Mouse (Mus musculus): Measurements from ENCODE around the gene Eloa.
A peak's percentile ranks its signal among the peaks of the same experiment; 100 is the strongest.
"Not testable (repeated sequence)": the region's sequence is repeated elsewhere in the genome, so short reads cannot be mapped to it uniquely, and the experiment has no call there.

Gene Eloa

DNA sequence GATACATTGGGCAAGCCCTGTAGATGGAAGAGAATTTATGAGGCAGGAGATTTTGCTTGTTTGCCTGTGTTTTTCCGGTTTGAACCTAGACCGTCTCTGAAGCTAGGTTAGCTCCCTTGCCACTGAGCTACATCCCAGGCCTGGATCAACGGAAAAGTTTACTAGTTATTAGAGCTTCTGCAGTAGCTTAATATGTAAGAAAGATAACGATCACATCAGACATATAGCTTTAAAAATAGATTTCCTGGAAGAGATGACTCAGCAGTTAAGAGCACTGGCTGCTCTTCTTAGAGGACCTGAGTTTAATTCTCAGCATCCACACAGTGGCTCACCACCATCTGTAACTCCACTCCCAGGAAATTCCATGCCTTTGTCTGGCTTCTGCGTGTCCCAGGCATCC is 7.1 kb upstream of the Eloa start:
- no peak for DNase-seq

DNA sequence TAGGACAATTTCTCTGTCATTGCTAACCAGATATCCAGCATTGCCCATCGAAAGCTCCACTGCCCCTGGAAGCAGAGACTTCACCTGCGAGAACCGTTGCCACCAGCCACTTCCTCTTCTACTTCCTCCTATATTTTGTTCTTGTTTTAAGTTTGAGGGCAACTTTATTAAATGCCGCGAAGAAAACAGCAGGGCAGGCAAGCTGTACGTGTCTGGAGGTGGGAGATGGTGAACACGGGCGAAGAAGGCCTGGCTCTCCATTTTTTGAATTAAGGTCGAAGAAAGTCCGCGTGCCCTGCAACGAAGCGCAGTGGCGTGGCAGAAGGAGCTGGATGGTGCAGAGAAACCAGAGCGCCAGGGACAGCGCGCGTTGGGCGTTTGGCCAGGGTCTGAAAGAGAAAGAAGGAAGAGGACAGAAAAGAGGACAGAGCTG is 6.6 kb upstream of the Eloa start:
- peak in 1 of 2 experiments; percentile 15 for DNase-seq

DNA sequence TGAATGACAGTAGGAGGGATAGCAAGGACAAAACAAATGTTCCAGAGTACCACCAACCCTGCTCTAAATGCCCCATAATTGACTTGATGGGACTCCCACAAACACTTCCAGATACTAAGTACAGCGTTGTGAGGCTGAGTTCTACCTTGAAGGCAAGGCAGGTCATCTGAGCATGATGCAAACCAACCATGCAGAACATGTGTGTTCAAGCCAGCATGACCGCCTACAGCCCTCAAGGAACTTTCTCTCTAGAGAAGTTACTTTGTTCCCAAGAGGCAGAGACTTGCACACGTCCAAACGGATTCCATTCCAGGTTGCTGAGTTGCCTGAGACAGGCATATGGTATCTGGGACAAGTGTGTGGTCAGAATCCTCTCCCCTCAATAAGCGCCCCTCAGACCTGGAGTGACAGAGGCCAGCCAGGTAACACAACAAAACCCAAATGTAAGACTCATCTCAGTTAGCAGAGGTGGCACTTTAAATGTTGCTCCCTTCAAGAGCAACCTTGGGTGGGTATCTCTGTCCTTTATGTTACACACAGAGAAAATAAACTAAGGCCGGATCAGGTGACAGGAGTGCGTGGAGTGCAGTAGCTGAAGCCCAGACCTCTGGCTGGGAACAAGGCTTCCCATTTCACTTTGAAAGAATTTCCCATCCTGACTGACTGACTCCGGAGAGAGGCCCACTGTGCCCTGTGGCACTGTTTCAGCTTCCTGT is 6.0 kb upstream of the Eloa start:
- DNase-seq = no peak

DNA sequence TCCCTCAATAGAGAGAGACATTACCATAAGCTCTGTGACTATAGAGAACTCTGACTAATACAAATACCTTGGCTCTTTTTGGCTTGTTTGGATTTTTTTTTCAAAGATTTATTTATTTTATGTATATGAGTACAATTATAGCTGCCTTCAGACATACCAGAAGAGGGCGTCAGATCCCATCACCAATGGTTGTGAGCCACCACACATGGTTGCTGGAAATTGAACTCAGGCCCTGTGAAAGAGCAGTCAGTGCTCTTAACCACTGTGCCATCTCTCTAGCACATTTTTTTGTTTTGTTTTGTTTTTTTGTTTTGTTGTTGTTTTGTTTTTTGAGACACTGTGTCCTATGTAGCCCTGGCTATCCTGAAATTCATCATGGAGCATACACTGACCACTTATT is 3.8 kb upstream of the Eloa start:
- no peak for DNase-seq

DNA sequence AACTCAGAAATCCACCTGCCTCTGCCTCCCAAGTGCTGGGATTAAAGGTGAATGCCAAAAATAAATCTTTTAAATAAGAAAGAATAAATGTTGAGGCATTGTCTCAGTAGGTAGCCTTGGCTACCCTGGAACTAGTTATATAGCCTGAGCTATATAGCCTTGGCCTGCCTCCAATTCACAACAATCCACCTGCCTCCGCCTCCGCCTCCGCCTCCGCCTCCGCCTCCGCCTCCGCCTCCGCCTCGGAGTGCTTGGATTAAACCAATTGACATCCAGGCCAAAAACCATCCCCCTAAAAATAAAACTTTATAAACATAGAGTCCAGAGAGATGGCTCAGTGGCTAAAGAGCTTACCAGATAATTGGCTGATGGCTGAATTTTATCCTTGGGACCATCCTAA is 1.4 kb upstream of the Eloa start:
- peak; percentile 22 to 29 for DNase-seq

DNA sequence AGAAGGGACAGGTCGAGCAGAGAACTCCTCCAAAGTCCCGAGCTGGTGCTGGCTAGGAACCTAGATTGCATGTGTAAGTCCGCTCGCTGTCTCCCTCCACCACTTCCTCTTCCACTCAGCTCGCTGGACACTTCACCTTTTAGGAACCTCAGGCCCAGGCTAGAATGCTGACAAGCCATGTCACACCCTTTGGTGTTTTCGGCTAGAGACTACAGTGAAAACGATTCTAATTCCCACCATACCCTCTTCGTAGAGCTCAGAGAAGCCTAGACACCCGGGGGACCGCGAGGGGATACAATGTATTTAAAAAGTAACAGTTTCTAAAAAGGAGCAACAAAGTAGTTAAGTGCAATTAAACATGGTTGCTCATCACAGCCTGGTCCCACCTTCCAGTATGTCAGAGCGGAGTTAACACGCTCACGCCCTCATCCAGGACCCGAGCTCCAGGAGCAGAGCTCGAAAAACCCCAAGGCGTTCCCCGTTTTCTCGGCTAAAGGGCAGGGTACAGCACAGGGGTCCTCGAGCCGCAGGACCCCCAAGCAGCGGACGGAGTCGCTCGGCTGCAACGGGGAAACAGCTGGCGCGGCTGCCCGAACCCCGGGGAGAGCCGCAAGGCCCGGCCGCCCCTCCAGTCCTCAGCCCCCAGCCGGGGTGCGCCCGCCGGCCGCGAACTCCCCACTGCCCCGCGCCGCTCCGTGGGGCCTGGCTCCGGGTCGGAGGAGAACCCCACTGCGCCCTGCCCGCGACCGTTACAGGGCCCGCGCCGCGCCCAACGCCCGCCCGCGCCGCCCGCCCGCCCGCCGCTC is 617 bp downstream of the Eloa start:
- peak; percentile 35 to 48 for DNase-seq

DNA sequence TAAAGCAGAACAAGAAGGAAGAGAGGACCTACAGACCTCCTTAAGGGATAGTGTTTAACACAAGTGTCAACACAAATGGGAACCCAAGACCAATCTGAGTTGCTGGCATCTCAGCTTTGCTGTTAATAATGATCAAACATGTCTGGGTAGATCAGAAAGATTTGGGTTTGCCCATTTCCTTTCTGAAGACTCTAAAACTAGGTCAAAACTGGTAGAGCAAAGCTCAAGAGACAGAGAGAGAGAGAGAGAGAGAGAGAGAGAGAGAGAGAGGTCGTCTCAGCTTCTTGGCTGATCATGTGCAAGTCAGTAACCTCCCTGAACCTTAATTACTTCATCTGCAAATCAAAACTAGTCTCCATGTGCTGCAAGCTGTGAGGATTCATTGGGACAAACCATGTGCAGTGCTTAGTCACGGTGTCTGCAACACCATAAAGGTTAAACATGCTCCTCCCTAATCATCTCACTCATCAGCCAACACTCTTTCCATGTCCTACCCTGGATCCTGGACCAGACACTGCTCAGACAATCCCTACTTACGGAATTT is 5.4 kb downstream of the Eloa start:
- no peak for DNase-seq

DNA sequence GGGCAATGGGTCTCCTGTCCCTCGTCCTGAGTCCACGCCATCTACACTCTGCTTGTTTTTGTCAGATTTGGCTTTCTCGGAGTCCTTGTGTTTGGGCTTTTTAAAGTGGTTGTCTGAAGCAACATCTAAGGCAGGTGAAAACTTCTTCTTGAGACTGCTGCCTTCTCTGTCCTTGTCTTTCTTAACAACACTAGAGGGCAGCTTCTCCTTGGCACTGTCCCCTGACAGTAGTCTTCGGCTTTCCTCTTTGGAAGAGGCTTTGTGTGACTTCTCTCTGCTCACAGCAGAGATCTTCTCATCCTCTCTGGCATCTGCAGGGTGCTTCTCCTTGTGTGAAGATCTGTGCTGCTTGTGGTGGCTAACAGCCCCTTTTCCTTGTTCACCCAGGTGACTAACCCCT is 11.0 kb downstream of the Eloa start:
- no peak for DNase-seq

DNA sequence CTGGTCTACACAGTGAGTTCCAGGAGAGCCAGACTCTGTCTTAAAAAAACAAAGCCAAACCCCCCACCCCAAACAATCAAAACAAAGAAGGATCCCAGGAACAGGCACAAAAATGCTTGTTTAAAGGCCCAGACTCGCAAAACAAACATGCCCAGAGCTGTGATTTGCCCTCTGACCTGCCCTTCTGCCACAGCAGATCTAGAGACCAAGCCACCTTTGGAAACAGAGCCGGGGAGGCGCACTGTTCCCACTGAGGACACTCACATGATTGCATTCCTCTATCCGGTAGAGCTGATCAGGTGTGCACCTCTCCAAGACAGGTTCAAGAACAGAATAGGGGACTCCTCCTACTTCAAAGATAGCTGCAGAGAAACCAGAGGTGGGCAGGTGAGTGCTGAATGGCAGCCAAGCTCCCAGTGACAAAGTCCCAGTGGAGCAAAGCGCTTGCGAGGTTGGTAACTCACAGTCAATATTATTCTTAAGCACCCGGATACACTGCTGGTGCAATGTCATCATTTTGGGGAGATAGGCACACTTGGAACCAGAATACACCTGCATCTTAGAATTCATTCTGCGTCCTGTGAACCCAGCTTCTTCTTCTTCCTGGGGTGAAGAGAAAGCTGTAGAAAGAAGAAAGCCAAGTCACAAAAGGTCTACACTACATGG is 12.6 kb downstream of the Eloa start:
- no peak for DNase-seq

DNA sequence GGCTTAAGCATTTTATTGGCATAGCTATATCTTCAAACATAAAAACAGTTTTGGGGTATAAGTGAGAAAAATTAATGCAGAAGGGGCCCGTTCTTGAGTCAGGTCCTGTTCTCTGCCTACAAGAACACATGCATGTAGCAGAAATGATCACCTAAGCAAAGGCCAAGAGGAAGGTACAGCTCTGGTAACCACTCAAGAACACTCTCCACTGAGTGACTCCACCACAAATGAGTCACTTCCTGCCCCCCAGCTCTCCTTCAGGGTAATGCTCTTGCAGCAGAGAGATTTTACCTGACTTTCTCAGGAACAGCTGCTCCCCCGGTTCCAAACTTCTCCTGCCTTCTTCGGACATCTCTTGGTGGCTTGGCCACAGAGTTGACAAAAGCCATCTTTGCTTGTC is 14.7 kb downstream of the Eloa start:
- peak in 1 of 2 experiments; percentile 9 for DNase-seq

DNA sequence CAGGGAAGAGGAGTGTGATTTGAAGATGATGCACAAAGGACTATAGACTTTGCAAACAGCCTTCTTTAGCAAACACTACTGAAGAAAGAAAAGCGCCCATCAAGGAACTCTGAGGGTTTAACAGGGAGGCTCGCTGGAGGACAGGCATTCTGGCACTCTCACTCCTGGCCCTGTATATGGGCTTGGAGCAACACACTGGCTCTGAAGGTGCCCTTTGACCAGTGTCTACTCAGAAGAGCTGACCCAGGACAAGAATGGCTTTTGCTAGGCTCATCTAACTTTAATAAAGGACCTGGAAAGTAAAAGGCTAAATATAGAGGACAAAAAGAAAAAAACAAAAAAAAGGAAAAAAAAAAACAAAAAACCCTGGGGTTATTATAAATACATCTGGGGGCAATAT is 16.6 kb downstream of the Eloa start:
- no peak for DNase-seq

DNA sequence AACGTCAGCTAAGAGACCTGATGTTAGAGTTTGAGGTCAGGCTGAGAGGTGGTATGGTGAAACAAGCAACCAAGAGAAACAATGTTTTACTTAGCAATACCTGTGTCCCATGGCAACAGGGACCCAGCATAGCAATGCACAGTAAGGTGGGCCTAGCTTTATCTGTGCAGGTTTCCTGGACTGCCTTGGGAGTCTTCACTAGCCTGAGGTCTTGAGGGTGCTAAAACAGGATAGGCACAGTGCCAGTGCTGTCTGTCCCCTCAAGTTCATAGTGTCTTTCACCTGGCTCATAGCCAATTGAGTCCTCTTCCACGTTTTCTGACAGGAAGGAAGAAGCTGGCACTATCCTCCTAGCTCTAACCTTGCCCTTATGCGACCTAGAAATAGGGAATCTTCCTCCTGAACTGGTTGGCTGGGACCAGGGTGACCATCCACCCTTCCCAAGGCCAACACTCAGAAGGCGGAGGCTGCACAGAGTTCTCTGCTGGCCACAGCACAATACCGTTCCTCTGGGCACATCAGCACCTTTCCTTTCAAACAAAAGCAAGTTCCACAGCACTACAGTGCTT is 17.4 kb downstream of the Eloa start:
- DNase-seq = peak in 1 of 2 experiments; percentile 7

DNA sequence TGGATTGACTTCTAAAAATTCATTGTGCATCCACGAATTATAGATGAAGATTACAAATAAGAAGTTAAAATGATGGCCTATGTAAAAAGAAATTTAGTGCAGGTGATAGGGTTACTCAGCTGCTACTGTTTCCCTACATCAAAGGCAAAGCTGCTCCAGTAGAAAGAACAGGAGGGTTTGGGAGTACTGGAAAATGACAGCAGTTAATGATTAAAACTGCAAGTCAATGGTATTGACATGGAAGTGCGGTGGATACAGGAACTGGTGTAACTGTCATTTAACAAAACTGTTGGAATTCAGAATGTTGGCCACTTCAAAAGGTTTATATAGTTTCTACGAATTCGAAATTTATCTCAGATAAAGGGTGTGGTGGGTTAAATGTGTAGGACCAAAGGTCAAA is 26.4 kb downstream of the Eloa start:
- no peak for DNase-seq

DNA sequence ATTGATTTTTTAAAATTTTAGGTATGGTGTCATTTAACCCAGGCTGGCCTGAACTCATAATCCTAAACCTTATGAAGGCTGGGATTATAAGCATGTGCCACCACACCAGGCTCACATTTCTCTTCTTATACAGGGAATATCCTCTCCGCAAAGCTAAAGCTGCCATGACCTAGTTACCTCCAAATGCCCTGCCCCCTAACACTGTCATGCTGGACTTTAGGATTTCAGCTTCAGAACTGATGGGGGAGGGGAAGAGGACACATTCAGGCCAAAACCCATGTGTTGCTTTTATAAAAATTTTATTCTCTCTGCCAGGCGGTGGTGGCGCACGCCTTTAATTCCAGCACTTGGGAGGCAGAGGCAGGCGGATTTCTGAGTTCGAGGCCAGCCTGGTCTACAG is 27.6 kb downstream of the Eloa start:
- DNase-seq = no peak

DNA sequence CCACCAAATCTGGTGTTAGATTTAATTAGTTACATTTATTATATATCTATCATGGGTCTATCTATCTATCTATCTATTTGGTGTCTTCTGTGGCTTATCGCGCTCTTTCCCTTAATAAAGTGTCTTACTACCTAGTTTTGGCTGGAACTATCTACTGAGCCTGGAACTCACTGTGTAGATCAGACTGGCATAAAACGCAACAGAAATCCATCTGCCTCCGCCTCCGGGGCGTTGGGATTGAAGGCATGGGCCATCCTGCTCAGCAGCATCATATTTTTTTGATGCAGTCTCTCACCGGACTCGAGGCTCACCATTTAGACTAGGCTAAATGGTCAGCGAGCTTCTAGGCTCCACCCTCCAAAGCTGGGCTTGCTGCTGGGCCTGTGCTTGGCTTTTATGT is 33.8 kb downstream of the Eloa start:
- DNase-seq = no peak

DNA sequence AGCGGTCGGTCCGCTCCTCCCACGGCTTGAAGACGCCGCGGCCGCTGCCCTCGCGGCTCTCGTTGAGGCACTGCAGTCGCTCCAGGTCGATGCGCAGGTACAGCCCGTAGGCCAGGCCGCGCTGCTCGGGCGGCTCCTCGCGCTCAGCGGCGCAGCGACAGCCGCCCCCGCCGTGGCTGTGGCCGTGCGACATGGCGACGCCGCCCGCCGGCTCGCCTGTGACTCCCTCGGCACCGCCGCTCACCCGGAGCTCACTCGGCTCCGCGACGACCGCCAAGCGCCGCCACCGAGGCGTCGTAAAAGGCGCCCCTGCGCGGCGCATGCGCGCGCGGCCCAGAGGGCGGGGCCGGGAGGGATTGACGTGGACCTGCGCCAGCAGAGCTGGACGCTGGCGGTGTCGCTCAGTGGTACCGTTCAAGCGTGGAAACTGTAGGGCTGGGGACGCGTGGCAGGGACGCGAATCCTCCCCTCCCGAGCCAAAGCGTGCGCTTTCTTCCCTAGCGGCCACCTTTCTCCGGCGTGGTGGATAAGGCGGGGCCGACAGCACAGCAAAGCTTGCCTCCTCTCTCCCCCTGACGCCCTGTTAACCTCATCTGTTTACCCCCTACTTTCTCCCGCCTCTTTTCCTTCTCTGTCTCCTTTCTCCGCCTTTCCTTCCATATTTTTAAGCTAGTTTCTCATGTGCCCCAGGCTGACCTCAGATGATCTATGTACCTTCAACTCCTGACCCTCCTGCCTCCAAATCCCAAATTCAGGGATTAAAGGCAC is 34.4 kb downstream of the Eloa start, which contains the start of gene Pithd1:
Gene Pithd1 (minus strand): TSS at position 322 of the 768 bp plus-strand sequence.
- peak; percentile 95 to 96 for DNase-seq

DNA sequence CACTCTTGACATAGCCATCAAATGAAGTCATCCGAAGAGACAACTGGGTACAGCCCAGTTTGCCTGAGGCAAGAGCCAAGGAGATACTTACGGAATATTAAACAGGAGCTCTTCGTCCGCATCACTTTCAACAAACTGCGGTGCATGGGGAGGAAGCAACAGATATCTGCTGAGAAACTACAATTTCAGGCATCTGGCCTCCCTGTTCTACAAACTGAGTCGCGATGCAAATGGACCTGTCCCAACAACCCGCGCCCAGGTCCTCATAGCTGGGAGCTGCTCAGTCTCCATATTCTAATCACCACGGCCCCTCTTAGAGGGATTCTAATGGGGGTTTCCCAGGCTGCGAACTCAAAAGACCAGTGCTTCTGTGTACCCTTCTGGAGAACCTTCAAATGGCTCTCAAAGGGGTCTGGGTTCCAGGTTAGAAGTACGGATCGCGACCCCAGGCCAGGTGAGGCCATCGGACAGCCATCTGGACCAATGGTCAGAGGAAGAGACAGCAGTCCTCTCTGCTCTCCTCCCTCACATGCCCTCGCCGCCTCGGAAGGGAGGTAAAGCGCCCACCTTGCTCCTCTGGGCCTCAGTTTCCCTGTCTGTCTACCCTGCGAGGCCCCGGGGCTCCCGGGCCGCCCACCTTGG is 35.1 kb downstream of the Eloa start:
- DNase-seq = no peak

DNA sequence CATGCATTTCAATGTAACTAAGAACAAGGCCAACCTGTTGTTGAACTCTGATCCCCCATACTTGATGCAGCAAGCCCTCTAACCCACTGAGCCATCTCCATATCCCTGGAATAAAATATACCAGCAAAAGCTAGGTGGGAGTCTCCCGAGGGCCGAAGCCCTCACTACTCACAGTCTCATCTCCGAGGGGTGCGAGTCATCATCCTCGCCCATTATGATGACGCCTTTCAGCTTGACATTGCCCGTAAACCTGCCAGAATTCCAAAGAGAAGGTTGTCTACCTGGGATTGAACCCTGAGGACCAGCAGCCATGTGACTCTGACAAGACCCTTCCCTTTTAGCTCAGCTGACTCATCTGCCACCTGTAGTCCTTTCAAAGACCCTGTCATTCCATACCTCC is 35.8 kb downstream of the Eloa start:
- DNase-seq = no peak

DNA sequence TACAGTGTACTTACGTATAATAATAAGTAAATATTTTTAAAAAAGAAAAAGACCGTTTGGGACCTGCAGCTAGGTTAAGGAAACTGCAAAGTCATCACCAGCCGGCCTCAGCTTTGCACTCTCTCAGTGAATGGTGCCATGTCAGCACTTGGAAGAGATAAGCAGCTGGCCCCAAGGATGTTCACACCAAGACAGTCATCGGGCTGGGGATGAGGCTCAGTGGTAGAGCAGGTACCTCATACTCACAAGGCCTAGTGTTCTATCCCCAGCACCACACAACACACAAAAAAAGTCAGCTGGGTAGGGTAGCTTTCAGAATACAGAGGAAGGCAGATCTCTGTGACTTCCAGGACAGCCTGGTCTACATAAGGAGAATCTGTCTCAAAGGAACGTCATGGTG is 36.4 kb downstream of the Eloa start:
- DNase-seq = no peak

DNA sequence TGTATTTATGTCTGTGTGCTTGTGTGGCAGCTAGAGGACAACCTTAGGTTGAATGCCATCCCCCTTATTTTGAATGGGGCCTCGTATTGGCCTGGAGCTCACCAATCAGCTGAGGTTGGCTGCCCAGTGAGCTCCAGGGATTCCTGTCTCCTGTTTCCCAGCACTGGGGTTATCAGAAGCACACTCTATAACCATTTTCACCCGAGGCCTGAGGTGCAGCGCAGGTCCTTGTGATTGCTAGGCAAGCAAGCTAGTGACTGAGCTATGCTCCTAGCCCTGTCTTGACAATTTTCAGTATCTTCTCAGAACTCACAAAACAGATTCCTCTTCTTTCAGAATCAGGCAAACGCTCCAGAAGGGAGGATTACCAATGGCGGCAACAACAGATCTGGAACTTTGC is 37.0 kb downstream of the Eloa start:
- no peak for DNase-seq

DNA sequence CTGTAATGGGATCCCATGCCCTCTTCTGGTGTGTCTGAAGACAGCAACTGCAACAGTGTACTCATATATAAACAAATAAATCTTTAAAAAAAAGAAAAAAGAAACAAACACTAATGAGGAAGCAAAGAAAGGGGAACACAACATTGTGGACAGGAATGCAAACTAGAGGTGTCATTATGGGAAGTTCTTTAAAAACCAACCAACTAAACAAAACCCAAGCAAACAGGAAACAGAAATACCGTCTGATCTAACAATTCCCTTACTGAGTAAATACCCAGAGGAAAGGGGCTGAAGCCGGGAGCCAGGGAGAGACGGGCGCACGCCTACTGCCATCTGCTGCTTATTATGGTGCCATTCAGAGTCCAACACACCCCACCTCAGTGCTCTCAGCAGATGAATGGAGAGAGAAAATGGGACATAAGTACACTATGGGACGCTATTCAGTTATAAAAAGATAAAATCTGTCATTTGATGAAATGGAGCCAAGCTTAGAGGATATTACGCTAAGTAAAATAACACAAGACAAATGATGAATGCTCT is 40.0 kb downstream of the Eloa start:
- no peak for DNase-seq

DNA sequence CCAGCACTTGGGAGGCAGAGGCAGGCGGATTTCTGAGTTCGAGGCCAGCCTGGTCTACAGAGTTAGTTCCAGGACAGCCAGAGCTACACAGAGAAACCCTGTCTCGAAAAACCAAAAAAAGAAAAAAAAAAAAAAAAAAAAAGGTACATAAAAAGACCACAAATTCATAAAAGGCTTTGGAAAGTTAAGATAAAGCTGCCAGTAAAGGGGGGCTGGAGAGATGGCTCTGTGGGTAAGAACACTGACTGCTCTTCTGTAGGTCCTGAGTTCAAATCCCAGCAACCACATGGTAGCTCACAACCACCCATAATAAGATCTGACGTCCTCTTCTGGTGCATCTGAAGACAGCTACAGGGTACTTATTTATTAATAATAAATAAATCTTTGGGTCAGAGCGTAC is 41.3 kb downstream of the Eloa start:
- DNase-seq = not testable (repeated sequence)

All from lung, postnatal 4 days (tissue).